Mouse (Mus musculus): ENCODE data around the gene Disc1.
A peak's percentile ranks its signal among the peaks of the same experiment; 100 is the strongest.

Disc1 gene

GRCm38 (mm10) chr8:125255006-125255685, 201.2 kb downstream of the Disc1 start:
- peak; percentile 80 to 87 for DNase-seq (ENCODE audit: inconsistent age in 2 of 2, low spot score in 1 of 2)

- DNase-seq (ENCODE audit: inconsistent age in 2 of 2, low spot score in 1 of 2), result no peak
These were observed 203.7 kb downstream of the Disc1 start for GRCm38 (mm10) chr8:125257660-125258059.

- no peak for DNase-seq (ENCODE audit: inconsistent age in 2 of 2, low spot score in 1 of 2)
These were observed 205.0 kb downstream of the Disc1 start for GRCm38 (mm10) chr8:125258806-125259500.

GRCm38 (mm10) chr8:125268181-125268705, 214.2 kb downstream of the Disc1 start:
- no peak for DNase-seq (ENCODE audit: inconsistent age in 2 of 2, low spot score in 1 of 2)

DNA sequence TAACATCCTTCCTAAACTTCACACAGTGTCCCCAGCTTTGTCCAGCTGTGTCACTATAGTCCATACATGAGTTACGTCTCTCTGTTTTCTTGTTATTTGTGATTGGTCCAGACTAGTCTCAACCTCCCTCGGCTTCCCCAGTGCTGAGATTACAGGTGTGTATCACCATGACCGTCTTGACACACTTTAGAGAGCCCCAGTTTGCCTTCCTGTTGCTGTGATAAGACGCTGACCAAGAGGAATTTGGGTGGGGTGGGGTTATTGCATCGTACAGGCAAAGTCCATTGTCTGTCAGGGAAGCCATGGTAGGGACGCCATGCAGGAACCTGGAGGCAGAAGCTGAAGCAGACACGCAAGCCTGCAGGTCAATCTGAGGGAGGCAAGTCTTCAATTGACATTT, 216.3 kb downstream of the Disc1 start:
- no peak for DNase-seq (ENCODE audit: inconsistent age in 2 of 2, low spot score in 1 of 2)

DNA sequence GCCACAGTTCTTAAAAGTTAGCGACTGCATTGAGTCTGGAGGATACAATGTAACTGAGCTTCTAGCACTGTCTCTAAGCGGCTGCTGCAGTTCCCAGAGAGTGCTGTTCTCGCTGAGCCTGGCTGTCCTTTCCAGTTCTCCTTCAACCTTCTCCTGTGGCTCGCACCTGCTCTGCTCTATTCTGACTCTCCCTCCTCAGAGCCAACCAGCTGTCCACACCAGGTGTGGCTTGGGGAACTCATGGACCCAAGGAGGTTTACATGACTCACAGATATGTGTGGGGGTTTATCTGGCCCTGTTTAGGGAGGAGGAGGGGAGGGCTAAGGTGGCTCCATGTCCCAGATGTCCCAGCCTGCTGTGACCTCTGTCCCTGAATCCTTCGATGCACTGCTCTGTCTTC, 217.4 kb downstream of the Disc1 start:
- DNase-seq (ENCODE audit: inconsistent age in 2 of 2, low spot score in 1 of 2), result no peak

- no peak for DNase-seq (ENCODE audit: inconsistent age in 2 of 2, low spot score in 1 of 2)
These were observed 218.3 kb downstream of the Disc1 start for GRCm38 (mm10) chr8:125272089-125272866.

DNA sequence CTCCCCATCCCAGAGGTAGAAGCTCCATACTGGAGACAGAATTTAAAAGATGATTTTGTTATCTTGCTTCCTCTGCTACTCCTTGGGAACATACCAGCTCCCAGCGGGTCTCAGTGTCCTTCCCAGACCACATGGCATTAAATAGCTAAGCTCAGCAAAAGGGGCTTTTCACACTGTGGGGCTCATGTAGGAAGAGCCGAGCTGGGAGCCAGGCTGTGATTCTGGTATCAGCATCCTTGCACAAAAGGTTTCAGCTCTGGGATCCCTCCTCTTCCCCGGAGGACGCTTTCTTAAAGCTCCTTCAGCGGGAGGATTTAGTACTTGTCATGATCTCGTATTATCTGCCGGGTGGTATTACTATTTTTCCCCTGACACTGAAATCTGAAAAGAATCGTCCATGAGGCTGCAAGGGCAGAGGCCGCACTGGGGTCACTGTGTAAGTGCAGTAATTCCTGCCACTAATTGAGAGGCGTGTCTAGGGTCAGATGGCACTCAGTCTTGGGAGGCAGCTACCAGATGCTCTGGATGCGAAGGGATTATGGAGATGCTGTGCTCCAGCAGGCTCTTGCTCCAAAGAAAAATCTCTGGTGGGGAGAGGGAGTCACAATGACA, 223.2 kb downstream of the Disc1 start:
- DNase-seq (ENCODE audit: inconsistent age in 2 of 2, low spot score in 1 of 2), result no peak

DNA sequence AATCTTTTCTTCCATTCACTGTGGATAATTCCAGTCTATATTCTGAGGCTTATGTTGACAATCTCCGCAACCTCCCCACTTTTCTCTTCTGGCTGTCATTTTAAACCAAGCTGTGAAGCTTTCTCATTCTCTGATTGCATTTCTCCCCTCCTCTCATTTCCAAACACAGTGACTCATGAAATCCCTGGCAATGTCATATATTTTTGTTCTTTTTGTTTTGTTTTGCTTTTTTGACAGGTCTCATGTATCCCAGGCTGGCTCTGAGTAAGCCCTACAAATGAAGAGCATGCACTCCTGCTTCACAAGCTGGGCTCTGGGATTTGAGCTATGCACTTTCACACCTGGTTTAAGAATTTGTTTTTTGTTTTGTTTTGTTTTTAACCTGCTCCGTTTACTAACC, 225.2 kb downstream of the Disc1 start:
- DNase-seq (ENCODE audit: inconsistent age in 2 of 2, low spot score in 1 of 2), result peak in 1 of 2 experiments; percentile 46

DNA sequence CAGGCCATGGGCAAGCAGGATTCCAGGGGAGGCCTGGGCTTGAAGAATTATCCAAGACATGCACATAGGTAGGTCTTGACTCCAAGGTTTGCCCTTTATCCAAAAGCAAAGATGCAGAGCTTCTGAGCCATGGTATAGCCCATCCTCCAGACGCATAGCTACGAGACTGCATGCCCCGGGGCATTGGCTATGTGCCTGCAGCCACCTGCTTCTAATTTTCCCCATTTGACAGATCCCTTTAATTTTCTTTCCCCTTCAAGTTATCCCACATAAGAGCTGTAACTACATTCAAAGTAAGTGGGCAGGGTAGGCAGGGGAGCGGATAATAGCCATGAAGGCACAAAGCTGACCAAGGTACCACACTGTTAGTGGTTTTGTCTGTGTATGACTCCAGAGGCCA, 225.9 kb downstream of the Disc1 start:
- no peak for DNase-seq (ENCODE audit: inconsistent age in 2 of 2, low spot score in 1 of 2)

DNA sequence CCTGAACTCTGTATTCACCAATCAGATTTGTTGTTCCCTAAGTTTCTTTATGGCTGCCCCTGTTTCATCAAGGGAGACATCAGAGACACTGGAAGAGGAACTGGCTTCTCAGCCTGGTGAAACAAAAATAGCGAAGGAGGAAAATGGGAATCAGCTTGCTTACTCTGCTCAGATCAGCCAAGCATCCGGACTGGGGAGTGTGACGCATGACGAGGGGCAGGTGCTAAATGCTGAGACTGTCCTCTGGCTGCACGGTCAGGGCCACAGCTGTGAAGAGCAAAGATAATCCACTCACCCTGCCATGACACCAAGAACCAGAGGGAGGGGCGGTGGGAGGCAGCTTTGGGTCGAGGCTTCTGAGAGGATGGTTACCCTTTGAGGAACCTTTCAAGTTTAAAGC, 228.5 kb downstream of the Disc1 start:
- peak in 1 of 2 experiments; percentile 31 for DNase-seq (ENCODE audit: inconsistent age in 2 of 2, low spot score in 1 of 2)

DNA sequence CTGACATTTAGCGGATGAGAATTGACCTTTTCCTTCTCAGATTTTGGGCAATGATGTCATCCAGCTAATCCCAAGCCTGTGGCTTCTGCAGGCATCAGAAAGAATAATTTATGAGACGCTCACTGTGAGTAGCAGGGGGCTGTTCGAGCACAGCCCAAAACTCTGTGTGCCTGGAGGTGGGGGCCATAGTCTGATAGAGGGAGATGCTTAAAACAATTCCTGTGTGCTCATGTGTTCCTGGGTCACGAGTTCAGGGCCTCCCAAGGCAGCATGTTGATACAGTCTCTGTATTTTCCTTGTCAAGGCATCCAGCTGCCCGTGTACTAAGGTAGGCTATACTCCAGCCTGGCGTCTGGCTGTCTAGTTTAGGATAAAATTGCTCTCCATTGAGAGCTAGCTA, 229.5 kb downstream of the Disc1 start:
- no peak for DNase-seq (ENCODE audit: inconsistent age in 2 of 2, low spot score in 1 of 2)

- DNase-seq (ENCODE audit: inconsistent age in 2 of 2, low spot score in 1 of 2), result no peak
These were observed 230.9 kb downstream of the Disc1 start for GRCm38 (mm10) chr8:125284875-125285274.

DNA sequence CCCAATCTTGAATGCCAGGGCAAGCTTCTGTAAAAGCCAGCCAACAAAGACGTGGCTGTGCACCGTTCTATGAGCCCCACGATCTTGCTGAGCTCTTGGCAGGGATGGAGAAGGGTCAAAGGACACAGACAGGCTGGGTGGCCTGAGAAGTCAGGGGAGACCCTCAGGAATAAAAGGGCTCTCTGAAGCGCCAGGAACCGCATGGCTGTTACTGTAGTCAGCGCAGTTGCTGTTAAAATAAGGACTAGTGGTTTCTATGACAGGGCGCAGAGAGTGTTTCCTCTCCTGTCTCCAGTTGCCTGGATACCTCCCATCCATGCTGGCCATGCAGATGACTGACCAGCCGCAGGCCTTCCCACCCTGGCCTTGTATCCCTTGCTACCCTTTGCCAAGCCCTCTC, 231.4 kb downstream of the Disc1 start:
- DNase-seq (ENCODE audit: inconsistent age in 2 of 2, low spot score in 1 of 2), result no peak

DNA sequence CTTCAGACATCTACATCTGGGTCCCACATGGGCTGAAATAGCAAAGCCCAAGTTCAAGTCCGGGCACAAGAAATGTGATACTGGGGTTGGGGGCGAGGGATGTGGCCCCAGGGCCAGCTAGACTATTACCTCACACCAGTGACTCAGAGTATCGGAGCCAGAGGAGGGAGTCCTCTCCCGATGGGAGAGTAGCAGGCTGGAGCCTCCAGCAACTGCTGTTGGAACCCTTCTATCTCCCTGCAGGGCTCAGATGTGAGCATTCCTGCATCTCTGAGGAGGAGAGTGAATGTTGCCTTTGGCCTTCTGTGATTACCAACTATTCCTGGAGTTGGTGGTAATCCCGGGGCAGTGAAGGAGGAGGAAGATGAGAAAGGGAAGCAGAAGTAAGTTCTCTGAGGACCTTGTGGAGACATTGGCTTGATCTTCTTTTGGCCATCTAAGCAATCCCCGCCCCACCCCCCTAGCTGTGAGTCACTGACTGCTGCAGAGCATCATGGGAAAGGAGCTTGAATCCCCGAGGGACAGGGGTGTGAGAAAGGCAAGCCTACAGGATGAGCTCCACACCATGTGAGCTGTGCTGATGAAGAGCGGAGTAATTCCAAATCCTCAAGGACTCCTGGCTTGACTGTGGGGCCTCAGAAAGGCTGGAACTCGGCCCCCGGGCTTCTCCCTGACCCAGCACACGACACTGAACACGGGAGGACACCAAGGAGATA, 232.1 kb downstream of the Disc1 start:
- DNase-seq (ENCODE audit: inconsistent age in 2 of 2, low spot score in 1 of 2), result peak; percentile 54 to 78

DNA sequence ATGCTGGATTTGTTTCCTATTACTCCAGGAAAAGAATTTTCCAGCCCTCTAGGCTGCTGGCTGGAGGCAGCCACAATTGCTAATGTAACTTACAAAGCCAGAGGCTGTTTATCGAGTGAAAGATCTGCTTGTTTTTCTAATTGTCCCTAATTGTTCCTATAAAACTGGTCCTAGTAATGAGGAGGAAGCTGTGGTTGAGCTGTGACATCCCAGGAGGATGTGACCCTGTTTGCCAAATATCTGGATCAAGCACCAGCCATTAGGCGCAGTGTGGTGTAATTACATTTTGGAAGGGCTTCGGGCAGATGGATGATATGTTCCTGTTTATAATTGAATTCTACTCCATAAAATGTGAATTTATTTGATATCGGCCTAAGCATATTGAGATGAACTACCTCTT, 233.3 kb downstream of the Disc1 start:
- DNase-seq (ENCODE audit: inconsistent age in 2 of 2, low spot score in 1 of 2), result peak in 1 of 2 experiments; percentile 48

GRCm38 (mm10) chr8:125287841-125288341, 233.9 kb downstream of the Disc1 start:
- DNase-seq (ENCODE audit: inconsistent age in 2 of 2, low spot score in 1 of 2), result peak in 1 of 2 experiments; percentile 46

- no peak for DNase-seq (ENCODE audit: inconsistent age in 2 of 2, low spot score in 1 of 2)
These were observed 237.5 kb downstream of the Disc1 start for GRCm38 (mm10) chr8:125291506-125291905.

DNA sequence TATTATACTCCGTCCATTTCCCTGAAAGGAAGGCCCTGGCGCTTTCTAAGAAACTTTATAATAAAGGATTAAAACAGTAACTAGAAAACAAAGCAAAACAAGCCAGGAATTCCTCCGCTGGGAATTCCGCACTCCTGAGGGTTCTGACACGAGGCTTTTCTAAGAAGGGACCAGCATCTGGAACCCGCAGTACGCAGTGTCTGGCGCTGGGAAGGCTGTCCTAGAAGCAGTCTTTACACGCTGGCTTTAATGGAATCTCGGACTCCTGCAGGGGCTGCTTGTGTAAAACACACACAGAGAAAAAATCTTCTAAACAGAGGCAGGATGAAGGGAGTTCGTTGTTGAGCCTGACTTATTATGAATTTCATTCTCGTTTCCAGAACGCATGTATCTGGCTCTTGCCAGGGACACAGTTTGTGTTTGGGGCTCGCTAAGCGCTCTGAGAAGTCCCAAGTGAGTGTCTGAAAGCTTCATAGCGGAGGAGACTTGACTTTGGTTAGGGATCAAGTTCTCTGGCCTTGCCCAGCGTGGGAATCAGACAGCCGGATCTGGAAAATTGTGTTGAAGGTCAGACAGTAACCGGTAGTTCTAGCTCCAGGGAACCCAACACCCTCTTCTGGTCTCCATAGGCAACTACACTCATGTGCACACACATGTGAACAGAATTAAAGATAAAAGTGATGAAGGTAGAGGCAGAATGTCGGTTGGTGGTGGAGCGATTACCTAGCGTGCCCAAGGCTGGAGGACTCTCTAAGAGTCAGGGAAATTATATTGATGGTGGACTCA, 238.1 kb downstream of the Disc1 start:
- DNase-seq (ENCODE audit: inconsistent age in 2 of 2, low spot score in 1 of 2), result no peak
